Mouse (Mus musculus): ENCODE data around the gene Cnksr1. TPM values are rescaled to one million over a fixed set of nuclear protein-coding genes. Genes with fewer than 3 reads are reported as not detected.

Gene Cnksr1
- polyA plus RNA-seq, 1 experiment: 0.29 TPM

GRCm38 (mm10) chr4:134185569-134185968 lies 52.6 kb downstream of the Cnksr1 start:
- H3K36me3 ChIP-seq (ENCODE audit: control insufficient read depth, insufficient read depth): no peaks in the 10 kb centered on the region
- H3K4me2 ChIP-seq (ENCODE audit: low read depth): peak overlapping the region; percentile 88
- peaks cover 31% of the 10 kb centered on the region for H3K79me2 ChIP-seq (ENCODE audit: control insufficient read depth, insufficient read depth)
- TF ChIP-seq POLR2AphosphoS2 (IDR thresholded peaks at IDR 0.05; ENCODE audit: insufficient read length, low read depth) (no peak), TCF3 (IDR thresholded peaks at IDR 0.05; ENCODE audit: insufficient read length, low read depth) (no peak), REST (IDR thresholded peaks at IDR 0.05; ENCODE audit: insufficient read depth, insufficient read length) (no peak), MYOG (IDR thresholded peaks at IDR 0.05; ENCODE audit: control insufficient read depth in 1 of 3, insufficient read depth in 1 of 3, insufficient read length in 2 of 3, low read depth in 2 of 3) (no peak), TCF12 (IDR thresholded peaks at IDR 0.05; ENCODE audit: insufficient read depth, poor library complexity, severe bottlenecking) (no peak), POLR2A (IDR thresholded peaks at IDR 0.05; ENCODE audit: insufficient read length, low read depth) (no peak), CEBPB (IDR thresholded peaks at IDR 0.05; ENCODE audit: insufficient read depth, poor library complexity, severe bottlenecking) (no peak)
- peak overlapping the region; percentile 87 for H3K4me3 ChIP-seq
- peak overlapping the region; percentile 39 for H3ac ChIP-seq (ENCODE audit: control insufficient read depth, insufficient read length)
- H3K27me3 ChIP-seq (ENCODE audit: control insufficient read depth, insufficient read depth, insufficient read length): peaks cover 2% of the 10 kb centered on the region

- no peak overlapping the region for H3K4me3 ChIP-seq
- no peak overlapping the region for H3K4me2 ChIP-seq (ENCODE audit: low read depth)
- no peaks in the 10 kb centered on the region for H3K27me3 ChIP-seq (ENCODE audit: control insufficient read depth, insufficient read depth, insufficient read length)
- H3K36me3 ChIP-seq (ENCODE audit: control insufficient read depth, insufficient read depth): no peaks in the 10 kb centered on the region
- H3ac ChIP-seq (ENCODE audit: control insufficient read depth, insufficient read length): no peak overlapping the region
- TF ChIP-seq MYOG (IDR thresholded peaks at IDR 0.05; ENCODE audit: control insufficient read depth in 1 of 3, insufficient read depth in 1 of 3, insufficient read length in 2 of 3, low read depth in 2 of 3): no peak
- no peak for TF ChIP-seq E2F4 (IDR thresholded peaks at IDR 0.05; ENCODE audit: insufficient read depth)
- no peak for TF ChIP-seq SRF (IDR thresholded peaks at IDR 0.05; ENCODE audit: control insufficient read depth, insufficient read length, low read depth)
- TF ChIP-seq TCF3 (IDR thresholded peaks at IDR 0.05; ENCODE audit: insufficient read length, low read depth): no peak
- TF ChIP-seq POLR2AphosphoS2 (IDR thresholded peaks at IDR 0.05; ENCODE audit: insufficient read length, low read depth): no peak
- no peak for TF ChIP-seq MYOD1 (IDR thresholded peaks at IDR 0.05; ENCODE audit: control insufficient read depth in 1 of 3, insufficient read length in 2 of 3, low read depth in 2 of 3)
- TF ChIP-seq USF1 (IDR thresholded peaks at IDR 0.05; ENCODE audit: low read depth): no peak
- no peak for TF ChIP-seq REST (IDR thresholded peaks at IDR 0.05; ENCODE audit: insufficient read depth, insufficient read length)
- no peak for TF ChIP-seq POLR2A (IDR thresholded peaks at IDR 0.05; ENCODE audit: insufficient read length, low read depth)
- no peak for TF ChIP-seq CEBPB (IDR thresholded peaks at IDR 0.05; ENCODE audit: insufficient read depth, poor library complexity, severe bottlenecking)
- no peak for TF ChIP-seq MAX (IDR thresholded peaks at IDR 0.05; ENCODE audit: low read depth)
- no peak for TF ChIP-seq TCF12 (IDR thresholded peaks at IDR 0.05; ENCODE audit: insufficient read depth, poor library complexity, severe bottlenecking)
- H3K79me2 ChIP-seq (ENCODE audit: control insufficient read depth, insufficient read depth): peaks cover 37% of the 10 kb centered on the region
Observed at GRCm38 (mm10) chr4:134183711-134184110, 54.5 kb downstream of the Cnksr1 start.

- H3K79me2 ChIP-seq (ENCODE audit: control insufficient read depth, insufficient read depth): peaks cover 42% of the 10 kb centered on the region
- no peaks in the 10 kb centered on the region for H3K36me3 ChIP-seq (ENCODE audit: control insufficient read depth, insufficient read depth)
- H3K4me2 ChIP-seq (ENCODE audit: low read depth): no peak overlapping the region
- H3K4me3 ChIP-seq: no peak overlapping the region
- no peak overlapping the region for H3ac ChIP-seq (ENCODE audit: control insufficient read depth, insufficient read length)
- TF ChIP-seq MYOG (IDR thresholded peaks at IDR 0.05; ENCODE audit: control insufficient read depth in 1 of 3, insufficient read depth in 1 of 3, insufficient read length in 2 of 3, low read depth in 2 of 3) (no peak), POLR2AphosphoS2 (IDR thresholded peaks at IDR 0.05; ENCODE audit: insufficient read length, low read depth) (no peak), POLR2A (IDR thresholded peaks at IDR 0.05; ENCODE audit: insufficient read length, low read depth) (no peak), CEBPB (IDR thresholded peaks at IDR 0.05; ENCODE audit: insufficient read depth, poor library complexity, severe bottlenecking) (no peak), E2F4 (IDR thresholded peaks at IDR 0.05; ENCODE audit: insufficient read depth) (no peak)
- no peaks in the 10 kb centered on the region for H3K27me3 ChIP-seq (ENCODE audit: control insufficient read depth, insufficient read depth, insufficient read length)
Observed at GRCm38 (mm10) chr4:134181825-134182224, 56.4 kb downstream of the Cnksr1 start.

- no peak for TF ChIP-seq CEBPB (IDR thresholded peaks at IDR 0.05; ENCODE audit: insufficient read depth, poor library complexity, severe bottlenecking)
- TF ChIP-seq REST (IDR thresholded peaks at IDR 0.05; ENCODE audit: insufficient read depth, insufficient read length): no peak
- no peak for TF ChIP-seq MYOD1 (IDR thresholded peaks at IDR 0.05; ENCODE audit: control insufficient read depth in 1 of 3, insufficient read length in 2 of 3, low read depth in 2 of 3)
- no peak for TF ChIP-seq POLR2A (IDR thresholded peaks at IDR 0.05; ENCODE audit: insufficient read length, low read depth)
- TF ChIP-seq USF1 (IDR thresholded peaks at IDR 0.05; ENCODE audit: low read depth): no peak
- no peak for TF ChIP-seq MYOG (IDR thresholded peaks at IDR 0.05; ENCODE audit: control insufficient read depth in 1 of 3, insufficient read depth in 1 of 3, insufficient read length in 2 of 3, low read depth in 2 of 3)
- no peak for TF ChIP-seq POLR2AphosphoS2 (IDR thresholded peaks at IDR 0.05; ENCODE audit: insufficient read length, low read depth)
- no peak for TF ChIP-seq SRF (IDR thresholded peaks at IDR 0.05; ENCODE audit: control insufficient read depth, insufficient read length, low read depth)
- no peak for TF ChIP-seq TCF12 (IDR thresholded peaks at IDR 0.05; ENCODE audit: insufficient read depth, poor library complexity, severe bottlenecking)
Observed at GRCm38 (mm10) chr4:134181112-134181511, 57.1 kb downstream of the Cnksr1 start.

More at GRCm38 (mm10) chr4:134181112-134181511, 57.1 kb downstream of the Cnksr1 start:
- Histone ChIP-seq H3ac (ENCODE audit: control insufficient read depth, insufficient read length) (no peak overlapping the region), H3K79me2 (ENCODE audit: control insufficient read depth, insufficient read depth) (peaks cover 40% of the 10 kb centered on the region), H3K4me3 (no peak overlapping the region), H3K27me3 (ENCODE audit: control insufficient read depth, insufficient read depth, insufficient read length) (no peaks in the 10 kb centered on the region), H3K36me3 (ENCODE audit: control insufficient read depth, insufficient read depth) (no peaks in the 10 kb centered on the region), H3K4me2 (ENCODE audit: low read depth) (no peak overlapping the region)

Other genes with a start within 250 kb of the Cnksr1 start
- 30.5 TPM for gene Dhdds, start 237.5 kb downstream of the Cnksr1 start, polyA plus RNA-seq (2012; fragmentation: generic; extraction: Trizol)
- 0.16 TPM for gene Lin28a, start 219.6 kb downstream of the Cnksr1 start, polyA plus RNA-seq (2012; fragmentation: generic; extraction: Trizol)
- gene Zfp683, start 184.6 kb downstream of the Cnksr1 start, polyA plus RNA-seq (2012; fragmentation: generic; extraction: Trizol): not detected
- gene Crybg2, start 177.6 kb downstream of the Cnksr1 start, polyA plus RNA-seq (2012; fragmentation: generic; extraction: Trizol): 0.58 TPM
- gene Cd52, start 143.3 kb downstream of the Cnksr1 start, polyA plus RNA-seq (2012; fragmentation: generic; extraction: Trizol): not detected
- 1.5 TPM for gene Ubxn11, start 135.8 kb downstream of the Cnksr1 start, polyA plus RNA-seq (2012; fragmentation: generic; extraction: Trizol)
- 262 TPM for gene Sh3bgrl3, start 109.6 kb downstream of the Cnksr1 start, polyA plus RNA-seq (2012; fragmentation: generic; extraction: Trizol)
- 21.4 TPM for gene Cep85, start 51.3 kb downstream of the Cnksr1 start, polyA plus RNA-seq (2012; fragmentation: generic; extraction: Trizol)
- not detected for gene Gm7534, start 35.4 kb downstream of the Cnksr1 start, polyA plus RNA-seq (2012; fragmentation: generic; extraction: Trizol)
- not detected for gene Catsper4, start 11.0 kb downstream of the Cnksr1 start, polyA plus RNA-seq (2012; fragmentation: generic; extraction: Trizol)
- gene E130218I03Rik, start 5.3 kb upstream of the Cnksr1 start, polyA plus RNA-seq (2012; fragmentation: generic; extraction: Trizol): 0.43 TPM
- 15.7 TPM for gene Zfp593, start 7.2 kb upstream of the Cnksr1 start, polyA plus RNA-seq (2012; fragmentation: generic; extraction: Trizol)
- gene Gm30191, start 8.5 kb upstream of the Cnksr1 start, polyA plus RNA-seq (2012; fragmentation: generic; extraction: Trizol): not detected
- 0.17 TPM for gene Grrp1, start 15.7 kb upstream of the Cnksr1 start, polyA plus RNA-seq (2012; fragmentation: generic; extraction: Trizol)
- 1.6 TPM for gene Pdik1l, start 49.5 kb upstream of the Cnksr1 start, polyA plus RNA-seq (2012; fragmentation: generic; extraction: Trizol)
- gene Trim63, start 76.7 kb upstream of the Cnksr1 start, polyA plus RNA-seq (2012; fragmentation: generic; extraction: Trizol): 29.1 TPM
- gene Slc30a2, start 104.8 kb upstream of the Cnksr1 start, polyA plus RNA-seq (2012; fragmentation: generic; extraction: Trizol): 0.35 TPM
- 22.4 TPM for gene Extl1, start 145.5 kb upstream of the Cnksr1 start, polyA plus RNA-seq (2012; fragmentation: generic; extraction: Trizol)
- 7.1 TPM for gene Pafah2, start 157.9 kb upstream of the Cnksr1 start, polyA plus RNA-seq (2012; fragmentation: generic; extraction: Trizol)
- gene Stmn1, start 229.9 kb upstream of the Cnksr1 start, polyA plus RNA-seq (2012; fragmentation: generic; extraction: Trizol): 213 TPM